Mouse (Mus musculus) intestine, embryonic 16.5 days (tissue): ENCODE measurements around the gene Engase. TPM values are rescaled to one million over a fixed set of nuclear protein-coding genes. Genes with fewer than 3 reads are reported as not detected.

Experiments used
- ATAC-seq: fragments of 200-750 bp; cut with Nextera tagmentation; 2 replicates; pipeline ENCODE4 v1.8.0; 2017; ENCODE audit warnings: moderate TSS enrichment, moderate library complexity
- H3K27ac ChIP-seq: fragments of 300-500 bp; sonication (generic); 2 replicates; pipeline ENCODE4 v1.5.1; 2014; ENCODE audit warnings: mild to moderate bottlenecking, low read length
- H3K27me3 ChIP-seq: fragments of 300-500 bp; sonication (generic); replicated peaks from 2 replicates; pipeline ENCODE4 v1.6.1; 2014; ENCODE audit warnings: low read length, control low read depth, mixed read lengths; ENCODE audit not compliant: control insufficient read depth, insufficient read depth
- H3K36me3 ChIP-seq: fragments of 300-500 bp; sonication (generic); 2 replicates; pipeline ENCODE4 v1.6.1; 2014; ENCODE audit warnings: low read length, control low read depth; ENCODE audit not compliant: control insufficient read depth, insufficient read depth
- H3K4me1 ChIP-seq: fragments of 300-500 bp; sonication (generic); 2 replicates; pipeline ENCODE4 v1.6.1; 2014; ENCODE audit warnings: low read length, control low read depth, mixed read lengths; ENCODE audit not compliant: control insufficient read depth, insufficient read depth
- H3K4me2 ChIP-seq: fragments of 300-500 bp; sonication (generic); 2 replicates; pipeline ENCODE4 v1.6.1; 2014; ENCODE audit warnings: low read depth, low read length, control low read depth
- H3K4me3 ChIP-seq: fragments of 300-500 bp; sonication (generic); 2 replicates; pipeline ENCODE4 v1.5.1; 2014; ENCODE audit warnings: mild to moderate bottlenecking, low read length
- H3K9ac ChIP-seq: fragments of 300-500 bp; sonication (generic); 2 replicates; pipeline ENCODE4 v1.6.1; 2014; ENCODE audit warnings: low read depth, low read length
- H3K9me3 ChIP-seq: fragments of 300-500 bp; sonication (generic); 2 replicates; pipeline ENCODE4 v1.6.1; 2016; ENCODE audit warnings: low read length, control low read depth; ENCODE audit not compliant: control insufficient read depth
- WGBS: fragments of 180-500 bp; shearing (Covaris S2); extraction: QIAGEN DNeasy Blood & Tissue Kit; methylation state at CpG from one replicate; pipeline ENCODE4 v1.1.7; 2014; 5-methylcytosine and 5-hydroxymethylcytosine counted together
- polyA plus RNA-seq: library from polyadenylated mRNA; unstranded; fragments of >200 nt; fragmentation: Nextera tagmentation; extraction: Ambion mirVana; gene quantifications from 2 replicates; pipeline ENCODE4 v1.2.1, GENCODE M21; 2015

Engase gene
- polyA plus RNA-seq, 1 experiment from 2014 or later, result 13.5 TPM

- Histone ChIP-seq H3K4me2 (no peak overlapping the region), H3K9ac (no peak overlapping the region), H3K4me3 (no peak overlapping the region), H3K27ac (no peak overlapping the region), H3K36me3 (no peaks in the 10 kb centered on the region), H3K27me3 (no peaks in the 10 kb centered on the region), H3K4me1 (peaks cover 3% of the 10 kb centered on the region), H3K9me3 (no peaks in the 10 kb centered on the region)
- peak; percentile 27; the same call in 1 of the 2 replicates for ATAC-seq
- 54% methylated on average over 6 of the region's 6 CpGs for WGBS
Observed at GRCm38 (mm10) chr11:118511851-118512250, 35.2 kb downstream of the Engase start.

GRCm38 (mm10) chr11:118512257-118512910 is 35.8 kb downstream of the Engase start:
- Histone ChIP-seq H3K4me1 (peaks cover 3% of the 10 kb centered on the region), H3K9me3 (no peaks in the 10 kb centered on the region), H3K9ac (no peak overlapping the region), H3K4me2 (no peak overlapping the region), H3K27ac (no peak overlapping the region), H3K36me3 (no peaks in the 10 kb centered on the region), H3K4me3 (no peak overlapping the region), H3K27me3 (no peaks in the 10 kb centered on the region)
- ATAC-seq, result peak; percentile 47; the same call in 1 of the 2 replicates
- WGBS, result 36% methylated on average over 15 of the region's 15 CpGs

GRCm38 (mm10) chr11:118517924-118518323 is 41.3 kb downstream of the Engase start:
- ATAC-seq, result no peak
- 84% methylated on average over 7 of the region's 7 CpGs for WGBS

GRCm38 (mm10) chr11:118518743-118519142 is 42.1 kb downstream of the Engase start:
- ATAC-seq, result no peak
- WGBS, result 75% methylated on average over 7 of the region's 7 CpGs
- Histone ChIP-seq H3K4me1 (no peaks in the 10 kb centered on the region; the same call in none of the 2 replicates), H3K27ac (no peak overlapping the region), H3K27me3 (no peaks in the 10 kb centered on the region), H3K4me3 (no peak overlapping the region), H3K9ac (no peak overlapping the region), H3K4me2 (no peak overlapping the region), H3K9me3 (no peaks in the 10 kb centered on the region), H3K36me3 (no peaks in the 10 kb centered on the region)

More at GRCm38 (mm10) chr11:118517924-118518323, 41.3 kb downstream of the Engase start:
- Histone ChIP-seq H3K4me1 (no peaks in the 10 kb centered on the region; the same call in none of the 2 replicates), H3K27me3 (no peaks in the 10 kb centered on the region), H3K27ac (no peak overlapping the region), H3K9me3 (no peaks in the 10 kb centered on the region), H3K36me3 (no peaks in the 10 kb centered on the region), H3K4me2 (no peak overlapping the region), H3K4me3 (no peak overlapping the region), H3K9ac (no peak overlapping the region)

GRCm38 (mm10) chr11:118520251-118520650 is 43.6 kb downstream of the Engase start:
- H3K4me1 ChIP-seq, result no peaks in the 10 kb centered on the region; the same call in none of the 2 replicates
- no peak overlapping the region for H3K4me2 ChIP-seq
- H3K9me3 ChIP-seq, result no peaks in the 10 kb centered on the region
- 55% methylated on average over 5 of the region's 5 CpGs for WGBS
- no peaks in the 10 kb centered on the region for H3K27me3 ChIP-seq
- H3K4me3 ChIP-seq, result no peak overlapping the region
- no peaks in the 10 kb centered on the region for H3K36me3 ChIP-seq
- no peak for ATAC-seq
- no peak overlapping the region for H3K9ac ChIP-seq
- H3K27ac ChIP-seq, result no peak overlapping the region

GRCm38 (mm10) chr11:118520932-118521331 is 44.3 kb downstream of the Engase start:
- ATAC-seq, result no peak
- 70% methylated on average over 2 of the region's 2 CpGs for WGBS
- H3K27me3 ChIP-seq, result no peaks in the 10 kb centered on the region
- H3K9me3 ChIP-seq, result no peaks in the 10 kb centered on the region
- no peak overlapping the region for H3K27ac ChIP-seq
- no peaks in the 10 kb centered on the region; the same call in 1 of the 2 replicates for H3K4me1 ChIP-seq
- H3K9ac ChIP-seq, result no peak overlapping the region
- H3K4me2 ChIP-seq, result no peak overlapping the region
- H3K36me3 ChIP-seq, result no peaks in the 10 kb centered on the region
- H3K4me3 ChIP-seq, result no peak overlapping the region

- WGBS, result 81% methylated on average over 4 of the region's 4 CpGs
- no peaks in the 10 kb centered on the region for H3K36me3 ChIP-seq
Observed at GRCm38 (mm10) chr11:118523496-118524145, 47.0 kb downstream of the Engase start.

GRCm38 (mm10) chr11:118525059-118525458 is 48.4 kb downstream of the Engase start:
- Histone ChIP-seq H3K4me3 (no peak overlapping the region), H3K36me3 (no peaks in the 10 kb centered on the region), H3K27me3 (no peaks in the 10 kb centered on the region), H3K4me1 (no peaks in the 10 kb centered on the region), H3K9ac (no peak overlapping the region), H3K4me2 (no peak overlapping the region), H3K9me3 (no peaks in the 10 kb centered on the region), H3K27ac (no peak overlapping the region)
- WGBS, result 39% methylated on average over 11 of the region's 11 CpGs
- no peak for ATAC-seq

More at GRCm38 (mm10) chr11:118523496-118524145, 47.0 kb downstream of the Engase start:
- H3K9me3 ChIP-seq, result no peaks in the 10 kb centered on the region
- no peak for ATAC-seq
- H3K4me3 ChIP-seq, result no peak overlapping the region
- no peaks in the 10 kb centered on the region for H3K27me3 ChIP-seq
- H3K4me1 ChIP-seq, result no peaks in the 10 kb centered on the region
- no peak overlapping the region for H3K9ac ChIP-seq
- H3K4me2 ChIP-seq, result no peak overlapping the region
- H3K27ac ChIP-seq, result no peak overlapping the region

GRCm38 (mm10) chr11:118528761-118529160 is 52.1 kb downstream of the Engase start:
- H3K27me3 ChIP-seq, result no peaks in the 10 kb centered on the region
- no peaks in the 10 kb centered on the region for H3K36me3 ChIP-seq
- no peak overlapping the region for H3K27ac ChIP-seq
- ATAC-seq, result no peak
- WGBS, result 84% methylated on average over 9 of the region's 9 CpGs
- H3K9ac ChIP-seq, result no peak overlapping the region
- no peak overlapping the region for H3K4me2 ChIP-seq
- no peak overlapping the region for H3K4me3 ChIP-seq
- no peaks in the 10 kb centered on the region for H3K9me3 ChIP-seq
- H3K4me1 ChIP-seq, result no peaks in the 10 kb centered on the region
